ENCODE assay signal across 9 mouse cellular contexts in the genomic region with DNA sequence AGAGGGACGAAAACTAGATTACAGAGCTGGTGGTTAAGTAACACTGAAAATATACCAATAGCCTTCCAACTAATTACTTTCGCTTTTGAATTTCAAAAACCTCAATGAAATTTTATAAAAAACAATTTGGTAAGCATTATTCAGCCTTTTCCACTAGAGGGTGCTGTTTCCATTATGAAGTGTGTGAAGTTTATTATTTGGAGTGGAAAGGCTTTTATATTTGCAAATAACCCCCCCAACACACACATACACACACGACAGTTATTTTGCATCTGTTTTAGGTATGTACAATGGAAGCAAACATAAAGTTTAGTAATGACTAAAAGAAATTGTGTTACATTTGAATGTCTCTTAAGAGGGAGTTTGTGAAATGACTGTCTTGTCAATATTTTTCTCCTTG. TPM values are rescaled to one million over a fixed set of nuclear protein-coding genes. Genes with fewer than 3 reads are reported as not detected.
A peak's percentile ranks its signal among the peaks of the same experiment; 100 is the strongest.
DNase-seq lines count a peak whose midpoint lies in the region; ATAC-seq and TF ChIP-seq lines count a peak whose summit lies in the region.
"Had no signal": no experiment of that assay in that cellular context is flagged by ENCODE, and none has a peak within 500 bp of the region (broad histone marks: within the 10 kb centered on the region; RNA-seq: fewer than 3 reads in every experiment).

No protein-coding gene starts in this region.

- peak; percentile 5 to 40 for DNase-seq in cerebellum, postnatal 14 days
- no peak for DNase-seq in cerebellum, postnatal 4 days (ENCODE audit: low spot score in 2 of 2)
- peak; percentile 48 for DNase-seq in limb, embryonic 14.5 days (ENCODE audit: low spot score)
- DNase-seq in limb, embryonic 10.5 days (ENCODE audit: low spot score) = no peak
- DNase-seq in embryo, embryonic 10.5 days (ENCODE audit: low spot score) = peak; percentile 69
- DNase-seq in mesoderm, embryonic 11.5 days (ENCODE audit: low read depth, low spot score) = peak; percentile 25
- no peak for DNase-seq in gastrocnemius, postnatal 14 days
- no peak for DNase-seq in urinary bladder, postnatal 36 days (ENCODE audit: low spot score in 2 of 2)

- WGBS in limb, embryonic 14.5 days = 22% methylated on average over 3 of the region's 3 CpGs
- 34% methylated on average over 3 of the region's 3 CpGs for WGBS in limb, embryonic 10.5 days

- H3K36me3 ChIP-seq in limb, embryonic 14.5 days (ENCODE audit: control insufficient read depth, insufficient read depth, low read length) = no peaks in the 10 kb centered on the region
- 0 out of 2 replicates have a peak, but pooled peaks cover 7% of the 10 kb centered on the region for H3K36me3 ChIP-seq in limb, embryonic 10.5 days
- H3K36me3 ChIP-seq: heart, embryonic 13.5 days had no signal

- H3K27ac ChIP-seq in limb, embryonic 14.5 days (replicated peaks; ENCODE audit: low read depth, low read length) = no peak overlapping the region
- H3K27ac ChIP-seq in limb, embryonic 10.5 days = no peak overlapping the region
- H3K27ac ChIP-seq: heart, embryonic 13.5 days had no signal

- no peak for TF ChIP-seq POLR2A in limb, embryonic 14.5 days (IDR thresholded peaks at IDR 0.05; ENCODE audit: borderline replicate concordance, extremely low read depth, insufficient read depth, insufficient read length)

- 0 out of 2 replicates have a peak, but pooled peaks cover 8% of the 10 kb centered on the region for H3K9me3 ChIP-seq in limb, embryonic 14.5 days (ENCODE audit: control insufficient read depth, low read length)
- peaks cover 20% of the 10 kb centered on the region for H3K9me3 ChIP-seq in limb, embryonic 10.5 days (replicated peaks)

- intact Hi-C loops in gastrocnemius, postnatal 14 days (cut with DNase I; ENCODE audit: low total_unique reads) = loop anchor here (10.0 kb wide), 2 partner anchors 252 to 392 kb away; no protein-coding TSS in a partner anchor

- H3K27me3 ChIP-seq in limb, embryonic 14.5 days (ENCODE audit: control insufficient read depth, insufficient read depth, low read length) = no peaks in the 10 kb centered on the region
- no peaks in the 10 kb centered on the region for H3K27me3 ChIP-seq in limb, embryonic 10.5 days (ENCODE audit: low read depth, poor library complexity, severe bottlenecking)
- H3K27me3 ChIP-seq: heart, embryonic 13.5 days had no signal

- ATAC-seq in limb, embryonic 14.5 days (ENCODE audit: low FRiP score, low read depth) = 0 out of 2 replicates have a peak, but pooled peaks have one; percentile 19

- H3K4me3 ChIP-seq in limb, embryonic 14.5 days (replicated peaks; ENCODE audit: low read length) = no peak overlapping the region
- H3K4me3 ChIP-seq in limb, embryonic 10.5 days = no peak overlapping the region
- H3K4me3 ChIP-seq: heart, embryonic 13.5 days had no signal

- H3K4me2 ChIP-seq in limb, embryonic 14.5 days (replicated peaks; ENCODE audit: low read depth, low read length, severe bottlenecking) = no peak overlapping the region
- H3K4me2 ChIP-seq: heart, embryonic 13.5 days had no signal

- H3K4me1 ChIP-seq in limb, embryonic 14.5 days (ENCODE audit: control insufficient read depth, insufficient read depth, low read length) = no peaks in the 10 kb centered on the region
- H3K4me1 ChIP-seq in limb, embryonic 10.5 days = peaks cover 4% of the 10 kb centered on the region; the same call in 1 of the 2 replicates
- H3K4me1 ChIP-seq: heart, embryonic 13.5 days had no signal

- H3K9ac ChIP-seq in limb, embryonic 14.5 days (ENCODE audit: low read depth, low read length, severe bottlenecking) = no peak overlapping the region
- H3K9ac ChIP-seq: heart, embryonic 13.5 days had no signal

RNA-seq across cellular contexts. Expression of a gene that starts 53.1 kb away (rescaled TPM):
- 2.8 and 3.0 TPM in 2 replicates for polyA plus RNA-seq in limb, embryonic 14.5 days (2012; rRNA removed)
- 3.6 and 4.8 TPM in 2 replicates for polyA plus RNA-seq in limb, embryonic 14.5 days (2014; fragmentation: Nextera tagmentation; extraction: Ambion mirVana)
- 6.9 and 12.4 TPM in 2 replicates for polyA plus RNA-seq in limb, embryonic 10.5 days (2016; fragmentation: Nextera tagmentation; extraction: Ambion mirVana)
- total RNA-seq in gastrocnemius, postnatal 14 days (2021) = under 1 TPM; 0.18 TPM

Comparison
In these comparisons a context has a peak if more than half of its experiments do, and no peak if none do; other contexts are left out.
1. DNase-seq: peak in cerebellum, postnatal 14 days (2 of 2), limb, embryonic 14.5 days (single experiment), embryo, embryonic 10.5 days (single experiment) and mesoderm, embryonic 11.5 days (single experiment); none in cerebellum, postnatal 4 days (0 of 2), limb, embryonic 10.5 days (single experiment), gastrocnemius, postnatal 14 days (single experiment) and urinary bladder, postnatal 36 days (0 of 2).